Mouse (Mus musculus): Measurements from ENCODE around the gene Mif.

GRCm38 (mm10) chr10:75872915-75873542, 13.0 kb upstream of the Mif start:
- no peak for TF ChIP-seq CTCF (IDR thresholded peaks at IDR 0.05; ENCODE audit: control insufficient read depth, insufficient read depth, low read length)
- no peak for TF ChIP-seq POLR2A (IDR thresholded peaks at IDR 0.05; ENCODE audit: borderline replicate concordance, control insufficient read depth, low read depth, low read length)
